Mouse (Mus musculus) granulocyte monocyte progenitor cell, adult 5-6 weeks (primary cell): Measurements from ENCODE around the gene Vmn1r217. TPM values are rescaled to one million over a fixed set of nuclear protein-coding genes. Genes with fewer than 3 reads are reported as not detected.
"Not testable (repeated sequence)": the region's sequence is repeated elsewhere in the genome, so short reads cannot be mapped to it uniquely, and the experiment has no call there.

ENCODE experiments used
- ATAC-seq: replicated peaks from 2 replicates; pipeline ENCODE4 v1.8.0; 2016; ENCODE audit warnings: mild to moderate bottlenecking, moderate TSS enrichment, inconsistent platforms; ENCODE audit not compliant: poor library complexity, severe bottlenecking
- total RNA-seq, 2 experiments: library from RNA; stranded (forward) in 1 of 2; stranded (reverse) in 1 of 2; fragments of 200-712, 200-1000 nt in 1 of 2; fragments of >200 nt in 1 of 2; fragmentation: Nextera tagmentation in 1 of 2; gene quantifications; 2 replicates each; pipeline ENCODE4 v1.2.3; 2014 to 2017

Gene Vmn1r217
- total RNA-seq (2014; fragmentation: Nextera tagmentation) (not detected in 2 replicates), total RNA-seq (2017) (not detected in 2 replicates)

DNA sequence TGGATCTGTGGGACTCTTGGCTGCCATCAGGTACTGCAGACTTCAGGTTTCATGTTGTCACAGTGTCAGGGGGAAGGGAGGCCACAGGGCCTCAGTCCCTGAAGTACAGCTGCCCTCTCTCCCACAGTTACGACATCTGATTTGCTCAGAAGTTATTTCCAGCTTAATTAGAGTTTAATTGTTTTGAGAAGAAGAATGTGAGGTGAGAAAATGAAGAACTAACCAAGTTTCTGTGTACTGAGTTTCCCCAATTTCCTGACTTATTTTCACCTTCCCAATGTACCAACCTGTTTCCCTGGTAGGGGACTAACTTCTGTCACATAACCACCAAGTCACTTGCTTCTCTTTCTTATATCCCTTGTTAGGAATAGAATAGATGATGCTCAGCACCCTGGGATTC lies at the start of gene Vmn1r217:
Gene Vmn1r217 (minus strand): TSS at position 101 of the 400 bp plus-strand sequence.
- not testable (repeated sequence) for ATAC-seq

DNA sequence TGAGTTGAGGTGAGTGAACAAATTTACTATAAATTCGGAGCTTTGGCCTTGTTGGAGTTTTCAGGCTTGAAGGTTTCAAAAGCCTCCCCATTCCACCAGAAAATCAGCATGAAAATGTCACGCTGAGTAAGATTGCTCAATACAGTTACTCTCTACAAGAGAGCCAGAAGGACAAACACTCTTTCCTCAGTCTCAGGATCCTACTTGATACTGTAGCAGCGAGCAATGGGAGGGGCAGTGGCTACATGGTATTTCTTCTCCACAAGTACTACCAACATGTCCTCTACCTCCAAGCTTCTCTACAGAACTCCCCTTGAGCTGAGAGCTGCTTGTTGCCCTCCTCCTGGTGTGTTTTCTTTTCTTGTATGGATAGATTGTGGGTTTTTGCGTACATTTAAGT lies 48.4 kb upstream of the Vmn1r217 start:
- not testable (repeated sequence) for ATAC-seq

DNA sequence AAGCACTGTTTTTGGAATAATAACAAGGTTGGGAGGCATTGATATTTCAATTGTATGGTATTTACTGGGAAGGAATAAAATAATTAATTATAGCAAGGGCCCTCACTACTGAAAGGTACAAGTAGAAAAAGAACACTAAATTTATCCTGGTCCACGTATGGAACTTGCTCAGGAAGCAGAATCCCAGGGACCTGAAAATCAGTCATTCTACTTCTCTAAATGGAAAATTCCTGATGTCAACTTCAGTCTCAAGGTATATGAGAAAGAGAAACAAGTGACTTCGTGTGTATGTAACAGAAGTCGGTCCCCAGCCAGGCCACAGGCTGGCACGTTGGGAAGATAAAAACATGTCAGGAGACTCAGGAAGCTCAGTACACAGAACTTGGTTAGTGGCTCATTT lies 41.0 kb upstream of the Vmn1r217 start, which contains the start of gene Vmn1r219:
Gene Vmn1r219 (plus strand): TSS at position 301 of the 400 bp plus-strand sequence.
- no peak for ATAC-seq

DNA sequence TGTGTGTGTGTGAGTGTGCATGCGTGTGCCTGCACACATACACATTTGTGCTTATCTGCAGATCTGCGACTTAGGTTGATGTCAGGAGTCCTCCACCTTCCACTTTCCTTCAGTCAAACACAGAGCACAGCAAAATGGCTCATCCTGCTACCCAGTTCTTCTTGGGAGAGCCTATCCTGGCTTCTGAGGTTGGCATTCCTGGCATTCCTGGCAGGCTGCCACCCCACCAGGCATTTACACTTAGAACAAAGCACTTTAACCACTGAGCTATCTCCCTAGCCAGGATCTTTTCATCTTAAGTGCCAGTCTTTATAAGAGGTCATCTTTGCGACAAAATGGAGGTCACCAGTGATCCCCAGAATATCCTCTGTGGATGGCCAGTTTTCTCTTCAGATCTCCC lies 39.8 kb upstream of the Vmn1r217 start:
- ATAC-seq, result no peak

DNA sequence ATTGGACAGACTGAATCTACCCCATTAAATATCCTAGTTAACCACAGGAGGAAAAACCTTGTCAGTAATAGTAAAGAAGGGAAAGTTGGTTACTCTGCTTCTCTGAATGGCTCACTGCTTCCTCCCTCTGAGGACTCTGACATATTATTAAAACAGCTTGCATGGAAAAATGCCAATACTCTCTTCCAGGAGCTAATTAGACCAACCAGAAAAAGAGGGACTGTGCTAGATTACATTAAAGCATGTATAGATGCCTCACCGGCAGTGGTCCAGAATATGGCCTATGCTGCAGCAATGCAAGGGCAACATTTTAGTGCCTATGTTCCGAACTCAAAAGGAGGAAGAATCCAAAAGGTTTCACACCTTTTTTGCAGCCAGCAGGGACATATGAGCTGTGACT lies 20.9 kb upstream of the Vmn1r217 start:
- no peak for ATAC-seq

DNA sequence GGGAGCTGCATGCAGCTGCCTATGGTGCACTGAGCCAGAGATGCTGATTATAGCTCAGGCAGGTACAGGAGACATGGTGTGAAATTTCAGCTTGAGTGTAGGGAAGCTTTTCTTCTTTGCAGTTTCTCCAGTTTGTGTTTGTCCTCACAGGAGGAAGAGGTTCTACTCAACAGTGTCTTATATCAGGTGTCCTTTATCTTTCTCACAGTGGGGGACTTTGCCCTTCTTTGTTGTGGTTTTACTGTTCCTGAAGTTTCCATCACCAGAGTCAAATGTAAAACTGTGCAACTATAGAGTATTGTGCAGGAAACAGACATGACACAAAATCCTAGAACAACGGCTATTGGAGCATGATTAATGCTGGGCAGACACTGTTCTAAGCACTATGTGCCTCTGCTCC lies 15.5 kb upstream of the Vmn1r217 start:
- ATAC-seq, result no peak

DNA sequence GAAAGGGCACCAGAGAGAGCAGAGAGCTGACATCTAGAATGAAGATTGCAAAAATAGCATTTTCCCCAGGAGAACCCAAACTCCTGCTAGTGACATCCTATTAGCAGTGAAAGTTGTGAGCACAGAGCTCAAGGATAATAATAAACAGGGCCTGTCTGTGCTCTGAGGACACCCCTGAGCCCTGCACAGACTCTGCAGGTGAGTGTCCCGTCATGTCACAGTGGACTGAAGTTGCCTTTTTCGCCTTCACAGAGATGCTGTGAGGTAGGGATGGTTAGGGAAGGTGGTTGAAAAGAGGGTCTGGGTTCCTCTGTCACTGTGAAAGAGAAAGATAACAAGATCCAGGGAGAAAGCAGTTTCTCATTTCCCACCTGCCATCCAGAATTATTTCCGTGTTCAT lies 15.1 kb upstream of the Vmn1r217 start, which contains the start of gene Vmn1r218:
Gene Vmn1r218 (plus strand): TSS at position 57 of the 400 bp plus-strand sequence.
- no peak for ATAC-seq

DNA sequence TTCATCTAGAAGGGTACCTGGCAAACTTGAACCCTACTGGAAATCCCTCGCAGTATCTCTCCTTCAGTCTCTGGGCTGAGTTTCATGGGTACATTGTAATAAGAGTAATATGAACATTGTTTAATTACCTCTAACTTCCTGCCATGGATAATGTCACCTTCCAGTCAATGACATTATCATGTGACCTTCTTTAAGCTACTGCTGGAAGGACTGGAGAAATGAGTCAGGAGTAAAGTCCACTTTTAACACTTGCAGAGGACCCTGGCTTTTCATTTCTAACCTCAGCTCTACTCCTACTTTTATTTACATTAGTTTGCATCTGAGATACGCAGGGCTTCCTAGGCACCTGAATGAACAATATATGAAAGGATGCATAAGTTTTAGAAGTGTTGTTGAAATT lies 2.6 kb upstream of the Vmn1r217 start:
- ATAC-seq, result no peak

DNA sequence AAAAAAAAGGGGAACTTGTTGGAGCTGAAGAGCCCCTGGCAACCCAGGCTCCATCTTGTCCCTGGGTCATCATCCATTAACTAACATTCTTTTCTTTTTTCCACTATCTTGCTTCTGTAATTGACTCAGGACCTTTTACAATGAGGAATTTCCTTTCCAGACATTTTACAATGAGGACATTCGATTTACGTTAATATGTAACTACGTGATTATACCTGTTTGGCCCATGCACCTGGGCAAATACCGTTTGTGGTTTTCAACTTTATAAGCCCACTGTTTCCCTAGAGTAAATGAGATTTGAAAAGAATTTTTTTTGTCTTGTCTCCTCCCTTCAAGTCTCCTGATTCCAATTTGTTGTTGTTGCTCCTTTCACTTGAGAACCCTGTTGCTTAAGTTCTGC lies 23.6 kb downstream of the Vmn1r217 start:
- no peak for ATAC-seq

DNA sequence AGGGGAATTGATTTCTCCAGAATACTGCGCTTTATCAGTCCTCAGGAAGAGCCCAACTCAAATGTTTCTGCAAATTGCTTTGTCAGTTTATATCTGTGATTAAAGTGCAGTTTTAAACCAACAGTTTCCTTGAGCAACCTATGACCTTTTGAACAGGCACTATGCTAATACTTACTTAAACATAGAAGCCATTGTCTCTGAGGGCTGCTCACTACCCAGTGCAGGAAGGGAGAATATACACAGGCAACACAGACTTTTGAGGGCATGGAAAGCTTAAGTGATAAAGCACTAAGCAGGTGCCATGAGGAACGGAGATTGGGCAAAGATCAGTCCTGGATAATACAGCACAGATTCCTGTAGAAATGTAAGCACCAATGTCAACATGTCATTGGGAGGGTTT lies 48.7 kb downstream of the Vmn1r217 start:
- no peak for ATAC-seq

DNA sequence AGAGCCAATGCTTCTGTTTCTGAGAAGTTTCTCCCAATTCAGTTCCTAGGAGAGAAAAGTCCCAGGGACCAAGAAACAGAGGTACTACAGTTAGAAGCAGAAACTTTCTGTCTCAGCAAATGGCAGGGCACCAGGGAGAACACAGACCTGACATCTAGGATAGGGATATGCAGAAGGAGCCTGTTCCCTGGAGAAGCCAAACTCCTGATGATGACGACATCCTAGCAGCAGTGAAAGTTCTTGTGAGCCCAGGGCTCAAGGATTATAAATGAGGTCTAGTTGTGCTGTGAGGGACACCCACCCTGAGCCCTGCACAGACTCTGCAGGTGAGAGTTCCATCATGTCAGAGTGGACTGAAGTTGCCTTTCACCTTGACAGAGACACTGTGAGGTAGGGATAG lies 50.3 kb downstream of the Vmn1r217 start, which contains the start of gene Vmn1r215:
Gene Vmn1r215 (plus strand): TSS at position 301 of the 400 bp plus-strand sequence.
- ATAC-seq, result no peak

DNA sequence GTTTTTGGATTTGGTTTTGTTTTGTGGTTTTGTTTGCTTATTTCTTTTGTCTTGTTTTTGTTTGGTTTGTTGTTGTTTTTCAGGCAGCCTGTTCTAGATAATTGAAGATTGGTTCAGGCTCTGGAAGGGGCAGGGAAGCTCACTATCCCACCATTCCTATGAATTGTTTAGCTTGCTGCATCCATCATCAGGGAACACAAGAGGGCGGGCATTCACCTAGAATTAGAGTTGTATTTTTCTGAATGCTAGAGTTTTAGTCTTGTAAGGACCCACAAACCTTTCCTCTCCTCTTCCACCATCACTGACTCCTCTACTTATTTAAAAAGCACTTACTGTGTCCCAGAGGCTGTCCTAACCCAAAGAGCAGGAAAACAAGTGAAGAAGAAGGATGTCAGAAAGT lies 60.2 kb downstream of the Vmn1r217 start:
- ATAC-seq, result no peak

Other genes with a start within 250 kb of the Vmn1r217 start
- gene Vmn1r212, start 234.0 kb downstream of the Vmn1r217 start, total RNA-seq (2014; fragmentation: Nextera tagmentation), result not detected in 2 replicates
- gene Vmn1r212, start 234.0 kb downstream of the Vmn1r217 start, total RNA-seq (2017), result not detected in 2 replicates
- not detected in 2 replicates for gene Vmn1r213, start 110.6 kb downstream of the Vmn1r217 start, total RNA-seq (2014; fragmentation: Nextera tagmentation)
- not detected in 2 replicates for gene Vmn1r213, start 110.6 kb downstream of the Vmn1r217 start, total RNA-seq (2017)
- gene Vmn1r214, start 87.8 kb downstream of the Vmn1r217 start, total RNA-seq (2014; fragmentation: Nextera tagmentation), result not detected in 2 replicates
- gene Vmn1r214, start 87.8 kb downstream of the Vmn1r217 start, total RNA-seq (2017), result not detected in 2 replicates
- not detected in 2 replicates for gene Vmn1r215, start 50.2 kb downstream of the Vmn1r217 start, total RNA-seq (2014; fragmentation: Nextera tagmentation)
- not detected in 2 replicates for gene Vmn1r215, start 50.2 kb downstream of the Vmn1r217 start, total RNA-seq (2017)
- not detected in 2 replicates for gene Vmn1r218, start 14.9 kb upstream of the Vmn1r217 start, total RNA-seq (2014; fragmentation: Nextera tagmentation)
- gene Vmn1r218, start 14.9 kb upstream of the Vmn1r217 start, total RNA-seq (2017), result not detected in 2 replicates
- gene Vmn1r219, start 41.1 kb upstream of the Vmn1r217 start, total RNA-seq (2014; fragmentation: Nextera tagmentation), result not detected in 2 replicates
- not detected in 2 replicates for gene Vmn1r219, start 41.1 kb upstream of the Vmn1r217 start, total RNA-seq (2017)
- not detected in 2 replicates for gene Vmn1r220, start 69.7 kb upstream of the Vmn1r217 start, total RNA-seq (2014; fragmentation: Nextera tagmentation)
- not detected in 2 replicates for gene Vmn1r220, start 69.7 kb upstream of the Vmn1r217 start, total RNA-seq (2017)
- gene Vmn1r221, start 95.9 kb upstream of the Vmn1r217 start, total RNA-seq (2014; fragmentation: Nextera tagmentation), result not detected in 2 replicates
- not detected in 2 replicates for gene Vmn1r221, start 95.9 kb upstream of the Vmn1r217 start, total RNA-seq (2017)
- gene Vmn1r222, start 117.7 kb upstream of the Vmn1r217 start, total RNA-seq (2014; fragmentation: Nextera tagmentation), result not detected in 2 replicates
- not detected in 2 replicates for gene Vmn1r222, start 117.7 kb upstream of the Vmn1r217 start, total RNA-seq (2017)
- not detected in 2 replicates for gene Vmn1r223, start 128.9 kb upstream of the Vmn1r217 start, total RNA-seq (2014; fragmentation: Nextera tagmentation)
- gene Vmn1r223, start 128.9 kb upstream of the Vmn1r217 start, total RNA-seq (2017), result not detected in 2 replicates